Mouse (Mus musculus): ENCODE results near the gene Arhgef33. TPM values are rescaled to one million over a fixed set of nuclear protein-coding genes. Genes with fewer than 3 reads are reported as not detected.

The Arhgef33 gene
- polyA plus RNA-seq, 1 experiment from 2014 or later: 1.5 TPM

Other genes with a start within 250 kb of the Arhgef33 start
- 62.7 and 75.2 TPM in 2 replicates for gene Hnrnpll, start 245.1 kb upstream of the Arhgef33 start, polyA plus RNA-seq (2014; fragmentation: Nextera tagmentation; extraction: Ambion mirVana)
- gene Galm, start 179.9 kb upstream of the Arhgef33 start, polyA plus RNA-seq (2014; fragmentation: Nextera tagmentation; extraction: Ambion mirVana): 2.2 and 2.4 TPM in 2 replicates
- gene Srsf7, start 100.1 kb upstream of the Arhgef33 start, polyA plus RNA-seq (2014; fragmentation: Nextera tagmentation; extraction: Ambion mirVana): 389 and 452 TPM in 2 replicates
- 0.15 and 0.26 TPM in 2 replicates for gene Ttc39d, start 99.9 kb upstream of the Arhgef33 start, polyA plus RNA-seq (2014; fragmentation: Nextera tagmentation; extraction: Ambion mirVana)
- gene Gemin6, start 83.0 kb upstream of the Arhgef33 start, polyA plus RNA-seq (2014; fragmentation: Nextera tagmentation; extraction: Ambion mirVana): 19.4 and 20.9 TPM in 2 replicates
- 58.1 and 64.2 TPM in 2 replicates for gene Morn2, start 17.2 kb upstream of the Arhgef33 start, polyA plus RNA-seq (2014; fragmentation: Nextera tagmentation; extraction: Ambion mirVana)
- 51.3 and 61.0 TPM in 2 replicates for gene Dhx57, start 16.9 kb upstream of the Arhgef33 start, polyA plus RNA-seq (2014; fragmentation: Nextera tagmentation; extraction: Ambion mirVana)
- gene Gm10190, start 66.1 kb downstream of the Arhgef33 start, polyA plus RNA-seq (2014; fragmentation: Nextera tagmentation; extraction: Ambion mirVana): 0.91 and 2.2 TPM in 2 replicates
- gene Sos1, start 173.0 kb downstream of the Arhgef33 start, polyA plus RNA-seq (2014; fragmentation: Nextera tagmentation; extraction: Ambion mirVana): 13.4 and 13.5 TPM in 2 replicates

Measured in hindbrain, embryonic 14.5 days (tissue).